Mouse (Mus musculus): Measurements from ENCODE around the gene Prss16. TPM values are rescaled to one million over a fixed set of nuclear protein-coding genes. Genes with fewer than 3 reads are reported as not detected.

The Prss16 gene
- polyA plus RNA-seq, 1 experiment from 2014 or later, result 0.66 TPM

DNA sequence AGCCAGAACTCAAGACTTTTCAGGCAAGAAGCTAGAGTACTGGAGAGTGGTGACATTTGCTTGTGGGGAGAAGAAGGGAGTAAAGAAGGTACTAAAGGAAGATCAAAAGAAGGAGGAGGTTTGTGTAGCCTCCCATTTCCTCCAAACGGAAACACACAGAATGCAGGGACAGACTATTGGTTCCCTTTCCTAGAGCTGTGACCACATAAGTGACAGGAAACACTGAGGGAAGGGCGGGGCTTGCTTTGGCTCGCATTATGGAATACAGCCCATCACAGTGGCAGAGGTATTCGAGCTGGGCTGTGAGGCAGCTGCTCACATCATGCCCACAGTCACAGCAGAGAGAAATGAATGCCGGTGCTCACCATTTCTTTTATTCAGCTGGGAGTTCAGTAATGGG is 7.7 kb downstream of the Prss16 start:
- H3K4me2 ChIP-seq, result no peak overlapping the region; the same call in 1 of the 2 replicates
- no peak overlapping the region for H3K4me3 ChIP-seq (ENCODE audit: low read depth, low read length)

DNA sequence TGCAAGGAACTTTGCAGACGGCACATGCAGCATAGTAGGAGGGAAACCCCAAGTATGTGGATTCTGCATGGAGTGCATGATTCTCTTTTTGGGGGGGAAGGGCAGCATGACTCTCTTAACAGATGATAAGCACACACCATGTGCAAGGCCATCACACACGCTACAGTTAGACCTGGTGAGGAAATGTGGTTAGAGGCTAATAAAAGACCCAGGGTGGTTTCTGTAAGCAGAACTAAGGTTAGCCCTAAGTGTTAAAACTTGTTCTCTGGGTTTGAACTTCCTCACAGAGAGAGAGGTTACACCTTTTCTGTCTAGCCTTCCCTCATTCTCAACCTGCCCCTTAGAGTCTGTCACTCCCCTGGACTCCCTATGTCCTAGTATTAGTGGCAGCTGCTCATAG is 8.2 kb downstream of the Prss16 start:
- Histone ChIP-seq H3K27me3 (ENCODE audit: control insufficient read depth, insufficient read depth, low read length) (peaks cover 93% of the 10 kb centered on the region), H3K27ac (ENCODE audit: low read depth, low read length) (no peak overlapping the region), H3K4me3 (ENCODE audit: low read depth, low read length) (no peak overlapping the region), H3K4me1 (ENCODE audit: control insufficient read depth, insufficient read depth, low read length) (peaks cover 8% of the 10 kb centered on the region; the same call in 1 of the 2 replicates), H3K36me3 (ENCODE audit: control insufficient read depth, insufficient read depth, low read length) (no peaks in the 10 kb centered on the region), H3K9me3 (replicated peaks; ENCODE audit: control insufficient read depth, low read length) (no peaks in the 10 kb centered on the region), H3K4me2 (no peak overlapping the region), H3K9ac (ENCODE audit: low read depth, low read length) (no peak overlapping the region)
- ATAC-seq (replicated peaks; ENCODE audit: insufficient number of reproducible peaks, low FRiP score, low TSS enrichment), result no peak
- WGBS (ENCODE audit: insufficient replicate concordance), result 47% methylated on average over 2 of the region's 2 CpGs

More for the DNA sequence above, 7.7 kb downstream of the Prss16 start:
- 32% methylated on average over 5 of the region's 5 CpGs for WGBS (ENCODE audit: insufficient replicate concordance)
- ATAC-seq (replicated peaks; ENCODE audit: insufficient number of reproducible peaks, low FRiP score, low TSS enrichment), result no peak
- no peaks in the 10 kb centered on the region for H3K36me3 ChIP-seq (ENCODE audit: control insufficient read depth, insufficient read depth, low read length)
- H3K27ac ChIP-seq (ENCODE audit: low read depth, low read length), result no peak overlapping the region
- peaks cover 13% of the 10 kb centered on the region for H3K4me1 ChIP-seq (ENCODE audit: control insufficient read depth, insufficient read depth, low read length)
- no peaks in the 10 kb centered on the region for H3K9me3 ChIP-seq (replicated peaks; ENCODE audit: control insufficient read depth, low read length)
- no peak overlapping the region for H3K9ac ChIP-seq (ENCODE audit: low read depth, low read length)
- peaks cover 95% of the 10 kb centered on the region for H3K27me3 ChIP-seq (ENCODE audit: control insufficient read depth, insufficient read depth, low read length)

DNA sequence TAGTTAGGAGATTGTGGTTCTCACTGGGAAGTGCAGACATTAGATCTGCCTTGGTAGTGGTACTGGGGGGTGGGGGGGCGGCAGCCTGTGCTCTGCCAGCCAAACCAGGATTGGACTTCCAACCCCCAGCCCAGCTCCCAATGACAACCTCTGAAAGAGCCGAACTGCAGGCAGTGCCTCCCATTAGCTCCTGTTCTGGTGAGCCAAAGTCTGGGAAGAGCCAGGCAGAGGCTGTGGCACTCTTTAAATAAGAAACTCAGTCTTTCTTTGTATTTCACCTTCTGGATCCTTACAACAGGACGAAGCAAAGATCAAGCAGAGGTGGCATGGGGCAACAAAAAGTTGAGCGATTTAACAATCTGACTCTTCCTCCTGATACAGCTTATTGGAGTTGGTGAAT is 10.4 kb downstream of the Prss16 start:
- WGBS (ENCODE audit: insufficient replicate concordance), result 37% methylated on average over 4 of the region's 4 CpGs
- no peak overlapping the region for H3K4me3 ChIP-seq (ENCODE audit: low read depth, low read length)
- H3K27me3 ChIP-seq (ENCODE audit: control insufficient read depth, insufficient read depth, low read length), result peaks cover 72% of the 10 kb centered on the region
- ATAC-seq (replicated peaks; ENCODE audit: insufficient number of reproducible peaks, low FRiP score, low TSS enrichment), result no peak
- H3K9ac ChIP-seq (ENCODE audit: low read depth, low read length), result no peak overlapping the region
- H3K36me3 ChIP-seq (ENCODE audit: control insufficient read depth, insufficient read depth, low read length), result no peaks in the 10 kb centered on the region
- H3K27ac ChIP-seq (ENCODE audit: low read depth, low read length), result no peak overlapping the region
- H3K4me2 ChIP-seq, result no peak overlapping the region
- no peaks in the 10 kb centered on the region for H3K9me3 ChIP-seq (replicated peaks; ENCODE audit: control insufficient read depth, low read length)
- H3K4me1 ChIP-seq (ENCODE audit: control insufficient read depth, insufficient read depth, low read length), result no peaks in the 10 kb centered on the region

DNA sequence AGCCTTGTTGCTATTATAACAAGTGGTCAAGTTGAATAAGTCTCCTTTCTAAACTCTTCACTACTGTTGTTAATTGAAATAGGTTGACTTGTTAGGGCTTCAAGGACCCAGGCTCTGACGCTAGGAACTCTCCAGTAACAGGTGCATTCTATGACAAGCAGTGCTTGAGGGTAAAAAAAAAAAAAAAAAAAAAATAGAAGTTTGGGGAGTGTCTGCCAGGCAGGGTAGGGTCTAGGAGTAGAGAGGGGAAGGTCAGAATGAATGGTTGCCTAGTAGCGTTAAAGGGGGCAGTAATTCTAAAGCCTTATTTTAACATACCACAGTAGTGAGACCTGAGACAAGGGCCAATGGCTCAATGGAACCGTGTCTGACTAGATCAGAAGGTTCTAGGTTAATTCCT is 11.1 kb downstream of the Prss16 start:
- Histone ChIP-seq H3K27me3 (ENCODE audit: control insufficient read depth, insufficient read depth, low read length) (peaks cover 65% of the 10 kb centered on the region), H3K9me3 (replicated peaks; ENCODE audit: control insufficient read depth, low read length) (no peaks in the 10 kb centered on the region), H3K4me3 (ENCODE audit: low read depth, low read length) (no peak overlapping the region), H3K36me3 (ENCODE audit: control insufficient read depth, insufficient read depth, low read length) (no peaks in the 10 kb centered on the region), H3K27ac (ENCODE audit: low read depth, low read length) (no peak overlapping the region), H3K9ac (ENCODE audit: low read depth, low read length) (no peak overlapping the region), H3K4me1 (ENCODE audit: control insufficient read depth, insufficient read depth, low read length) (no peaks in the 10 kb centered on the region), H3K4me2 (no peak overlapping the region)
- 34% methylated on average over 3 of the region's 3 CpGs for WGBS (ENCODE audit: insufficient replicate concordance)
- ATAC-seq (replicated peaks; ENCODE audit: insufficient number of reproducible peaks, low FRiP score, low TSS enrichment), result no peak

DNA sequence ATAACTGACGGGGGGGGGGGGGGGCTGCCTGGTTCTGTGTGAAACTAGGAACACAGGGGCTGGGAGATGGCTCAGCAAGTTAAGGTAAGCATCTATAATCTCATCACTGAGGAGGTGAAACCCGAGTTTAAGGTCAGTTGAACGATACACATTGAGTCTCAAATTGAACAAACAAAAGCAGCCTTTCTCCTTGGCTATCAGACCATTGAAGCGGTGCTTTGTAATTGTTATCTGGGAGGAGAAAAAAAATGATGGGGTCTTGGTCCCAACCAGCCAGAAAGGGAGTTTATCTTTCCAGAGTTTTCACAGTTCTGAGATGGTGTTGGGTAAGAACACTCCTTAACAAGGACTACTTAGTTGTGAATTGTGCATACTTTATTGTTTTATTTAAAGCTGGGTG is 11.7 kb downstream of the Prss16 start:
- Histone ChIP-seq H3K4me2 (peak overlapping the region; percentile 79), H3K9ac (ENCODE audit: low read depth, low read length) (no peak overlapping the region), H3K4me3 (ENCODE audit: low read depth, low read length) (peak overlapping the region; percentile 47), H3K27me3 (ENCODE audit: control insufficient read depth, insufficient read depth, low read length) (peaks cover 59% of the 10 kb centered on the region), H3K9me3 (replicated peaks; ENCODE audit: control insufficient read depth, low read length) (no peaks in the 10 kb centered on the region), H3K36me3 (ENCODE audit: control insufficient read depth, insufficient read depth, low read length) (no peaks in the 10 kb centered on the region), H3K27ac (ENCODE audit: low read depth, low read length) (no peak overlapping the region), H3K4me1 (ENCODE audit: control insufficient read depth, insufficient read depth, low read length) (no peaks in the 10 kb centered on the region)
- 0% methylated on average over 4 of the region's 4 CpGs for WGBS (ENCODE audit: insufficient replicate concordance)
- ATAC-seq (replicated peaks; ENCODE audit: insufficient number of reproducible peaks, low FRiP score, low TSS enrichment), result no peak

DNA sequence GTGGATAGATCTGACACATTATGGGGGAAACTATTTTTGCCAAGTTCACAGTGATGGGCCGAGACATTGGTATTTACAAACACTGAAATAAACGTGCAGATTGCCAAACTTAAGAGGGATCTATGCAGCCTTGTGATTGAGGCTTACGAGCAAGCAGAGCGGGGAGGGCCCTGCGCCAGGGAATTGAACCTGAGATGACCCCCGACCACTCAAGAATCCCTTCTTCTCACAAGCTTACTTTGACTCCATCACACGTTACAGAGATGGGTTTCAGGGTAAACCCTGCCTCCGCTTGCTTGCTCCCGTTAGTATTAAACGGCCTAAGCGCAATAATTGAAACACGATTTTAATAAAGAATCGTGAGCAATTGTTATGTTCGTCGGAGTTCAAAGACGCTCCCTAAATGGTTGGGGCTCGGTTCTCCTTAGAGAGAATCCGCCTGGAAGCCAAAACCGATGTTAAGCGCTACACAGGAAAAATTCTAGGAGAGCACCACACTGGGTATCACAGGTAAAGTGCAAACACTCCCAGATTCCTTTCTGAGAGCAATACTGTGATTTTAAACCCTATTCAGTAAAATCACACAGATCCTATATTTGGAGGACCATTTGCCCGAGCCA is 12.2 kb downstream of the Prss16 start:
- Histone ChIP-seq H3K4me3 (ENCODE audit: low read depth, low read length) (peak overlapping the region; percentile 47), H3K9me3 (replicated peaks; ENCODE audit: control insufficient read depth, low read length) (no peaks in the 10 kb centered on the region), H3K27me3 (ENCODE audit: control insufficient read depth, insufficient read depth, low read length) (peaks cover 54% of the 10 kb centered on the region), H3K9ac (ENCODE audit: low read depth, low read length) (no peak overlapping the region), H3K36me3 (ENCODE audit: control insufficient read depth, insufficient read depth, low read length) (no peaks in the 10 kb centered on the region), H3K27ac (ENCODE audit: low read depth, low read length) (no peak overlapping the region), H3K4me2 (peak overlapping the region; percentile 79), H3K4me1 (ENCODE audit: control insufficient read depth, insufficient read depth, low read length) (no peaks in the 10 kb centered on the region)
- 2% methylated on average over 21 of the region's 21 CpGs for WGBS (ENCODE audit: insufficient replicate concordance)
- ATAC-seq (replicated peaks; ENCODE audit: insufficient number of reproducible peaks, low FRiP score, low TSS enrichment), result no peak

DNA sequence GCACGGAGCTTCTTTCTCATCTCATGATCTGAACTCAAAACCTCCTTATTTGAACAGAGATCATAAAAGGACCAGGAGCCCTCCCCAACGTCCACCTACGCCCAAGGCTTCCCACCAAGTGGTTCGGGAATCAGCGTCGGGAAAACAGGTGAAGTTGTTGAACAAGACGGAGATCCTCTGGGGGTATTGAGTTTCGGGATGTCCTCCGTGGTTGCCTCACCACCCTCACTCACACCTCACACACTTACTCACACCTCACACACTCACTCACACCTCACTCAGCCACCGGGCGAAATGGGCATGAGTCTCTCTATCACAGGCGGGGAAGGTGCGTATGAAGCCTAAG is 12.7 kb downstream of the Prss16 start:
- no peaks in the 10 kb centered on the region for H3K4me1 ChIP-seq (ENCODE audit: control insufficient read depth, insufficient read depth, low read length)
- H3K27ac ChIP-seq (ENCODE audit: low read depth, low read length), result no peak overlapping the region
- H3K4me2 ChIP-seq, result peak overlapping the region; percentile 79
- peaks cover 49% of the 10 kb centered on the region for H3K27me3 ChIP-seq (ENCODE audit: control insufficient read depth, insufficient read depth, low read length)
- H3K9me3 ChIP-seq (replicated peaks; ENCODE audit: control insufficient read depth, low read length), result no peaks in the 10 kb centered on the region
- no peaks in the 10 kb centered on the region for H3K36me3 ChIP-seq (ENCODE audit: control insufficient read depth, insufficient read depth, low read length)
- H3K4me3 ChIP-seq (ENCODE audit: low read depth, low read length), result peak overlapping the region; percentile 47
- WGBS (ENCODE audit: insufficient replicate concordance), result 1% methylated on average over 13 of the region's 13 CpGs
- H3K9ac ChIP-seq (ENCODE audit: low read depth, low read length), result no peak overlapping the region
- ATAC-seq (replicated peaks; ENCODE audit: insufficient number of reproducible peaks, low FRiP score, low TSS enrichment), result no peak

DNA sequence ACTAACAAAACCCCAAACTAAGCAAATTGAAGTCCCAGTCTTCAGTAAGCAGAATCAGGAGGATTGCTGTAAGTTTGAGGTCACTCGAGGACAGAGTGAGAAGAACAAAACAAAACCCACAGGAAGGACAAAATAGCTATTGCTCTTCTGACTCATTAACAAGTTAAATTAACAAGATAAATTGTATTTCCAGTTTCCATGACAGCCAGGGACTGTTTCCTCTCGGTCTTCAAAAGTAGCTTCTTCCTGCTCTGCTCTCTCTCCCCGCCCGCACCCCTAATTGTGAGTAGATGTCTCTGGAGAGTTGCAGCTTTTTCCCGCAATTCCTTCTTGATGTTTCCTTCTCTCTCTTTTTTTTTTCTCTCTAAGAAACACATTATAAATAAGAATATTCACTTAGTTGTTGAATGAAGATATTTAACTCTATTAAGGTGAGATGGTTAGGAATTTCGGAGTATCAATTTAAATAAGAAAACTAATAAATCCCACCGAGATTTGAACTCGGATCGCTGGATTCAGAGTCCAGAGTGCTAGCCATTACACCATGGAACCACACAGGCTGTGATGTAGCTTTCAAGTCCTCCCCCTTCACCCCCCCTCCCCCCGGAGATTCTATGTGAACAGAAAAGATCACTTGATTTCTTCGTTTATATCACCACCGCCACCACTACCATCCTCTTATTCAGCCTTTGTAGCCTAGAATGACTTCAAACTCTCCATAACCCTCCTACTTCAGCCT is 13.3 kb downstream of the Prss16 start:
- Histone ChIP-seq H3K36me3 (ENCODE audit: control insufficient read depth, insufficient read depth, low read length) (no peaks in the 10 kb centered on the region), H3K4me3 (ENCODE audit: low read depth, low read length) (peak overlapping the region; percentile 57), H3K4me2 (peak overlapping the region; percentile 79), H3K9me3 (replicated peaks; ENCODE audit: control insufficient read depth, low read length) (0 out of 2 replicates have a peak, but pooled peaks cover 2% of the 10 kb centered on the region), H3K9ac (ENCODE audit: low read depth, low read length) (no peak overlapping the region), H3K27ac (ENCODE audit: low read depth, low read length) (no peak overlapping the region), H3K4me1 (ENCODE audit: control insufficient read depth, insufficient read depth, low read length) (no peaks in the 10 kb centered on the region), H3K27me3 (ENCODE audit: control insufficient read depth, insufficient read depth, low read length) (peaks cover 43% of the 10 kb centered on the region)
- no peak for ATAC-seq (replicated peaks; ENCODE audit: insufficient number of reproducible peaks, low FRiP score, low TSS enrichment)
- WGBS (ENCODE audit: insufficient replicate concordance), result 2% methylated on average over 12 of the region's 12 CpGs

All from heart, embryonic 11.5 days (tissue).